Mouse (Mus musculus) central nervous system, embryonic 14 days (tissue): ENCODE measurements around the gene Olfr813. TPM values are rescaled to one million over a fixed set of nuclear protein-coding genes. Genes with fewer than 3 reads are reported as not detected.

Source experiments
- polyA plus RNA-seq: library from polyadenylated mRNA; depleted of rRNA; stranded (reverse); fragments of >200 nt; gene quantifications from 2 replicates; pipeline ENCODE4 v1.2.3, GENCODE M21; 2012; rRNA removed

The Olfr813 gene
- polyA plus RNA-seq = not detected in 2 replicates

DNA sequence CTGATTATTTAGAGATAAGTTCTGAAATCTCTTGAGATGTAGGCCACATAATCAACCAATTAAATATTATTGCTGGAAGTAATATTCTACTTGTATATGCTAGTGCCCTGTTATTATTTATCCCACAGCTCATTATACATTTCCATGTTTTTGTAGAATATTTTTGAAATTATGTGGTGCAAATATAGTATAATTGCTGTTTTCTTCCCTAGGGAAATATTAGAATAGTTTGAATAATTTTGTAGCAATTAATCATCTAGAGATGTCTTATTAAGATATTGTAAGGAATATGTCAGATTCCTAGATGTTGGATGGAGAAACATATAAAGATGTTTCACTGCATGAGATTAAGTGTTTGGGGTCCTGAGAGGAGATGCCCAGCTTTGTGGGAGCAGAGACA is at the start of gene Olfr813:
Gene Olfr813, plus strand, starts transcription at position 301 of the 400 bp plus-strand sequence.

DNA sequence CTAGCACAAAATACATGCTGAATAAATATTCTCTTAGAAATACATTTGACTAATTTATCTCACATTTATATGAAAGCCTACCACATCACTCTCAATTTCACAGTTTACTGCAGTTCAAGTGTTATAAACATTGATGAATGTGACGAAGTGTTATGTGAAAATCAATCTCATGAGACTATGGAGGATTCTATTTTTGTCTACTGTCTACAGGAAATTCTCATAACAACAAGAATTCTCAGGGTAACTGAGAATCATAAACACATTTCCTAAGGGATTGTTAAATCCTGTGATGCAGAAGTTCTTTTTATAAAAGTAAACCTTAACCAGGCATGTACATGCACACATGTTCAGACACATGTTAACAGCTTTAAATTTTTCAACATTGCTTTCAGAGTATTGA is 9.2 kb upstream of the Olfr813 start, which contains the start of gene Olfr812:
Gene Olfr812, minus strand, starts transcription at position 101 of the 400 bp plus-strand sequence.

DNA sequence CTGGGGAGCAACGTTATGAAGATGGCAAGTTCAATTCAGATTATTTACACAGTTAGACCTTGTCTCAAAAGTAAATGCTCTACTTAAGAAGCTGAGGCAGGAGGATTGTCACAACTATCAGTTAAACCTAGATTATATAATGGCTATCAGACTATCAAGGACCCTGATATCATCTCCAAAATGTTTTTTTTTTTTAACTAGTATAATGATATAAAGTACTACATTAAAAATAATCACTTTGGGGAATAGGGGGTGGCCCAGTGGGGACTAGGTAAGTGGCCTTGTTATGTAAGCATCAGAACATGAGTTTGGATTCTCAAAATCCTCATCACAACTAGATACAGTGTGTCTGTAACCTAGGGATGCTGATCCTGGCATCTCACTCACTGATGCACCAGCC is 24.6 kb downstream of the Olfr813 start, which contains the start of gene Olfr814:
Gene Olfr814, minus strand, starts transcription at position 101 of the 400 bp plus-strand sequence.

DNA sequence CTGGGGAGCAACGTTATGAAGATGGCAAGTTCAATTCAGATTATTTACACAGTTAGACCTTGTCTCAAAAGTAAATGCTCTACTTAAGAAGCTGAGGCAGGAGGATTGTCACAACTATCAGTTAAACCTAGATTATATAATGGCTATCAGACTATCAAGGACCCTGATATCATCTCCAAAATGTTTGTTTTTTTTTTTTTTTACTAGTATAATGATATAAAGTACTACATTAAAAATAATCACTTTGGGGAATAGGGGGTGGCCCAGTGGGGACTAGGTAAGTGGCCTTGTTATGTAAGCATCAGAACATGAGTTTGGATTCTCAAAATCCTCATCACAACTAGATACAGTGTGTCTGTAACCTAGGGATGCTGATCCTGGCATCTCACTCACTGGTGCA is 50.6 kb downstream of the Olfr813 start, which contains the start of gene Olfr815:
Gene Olfr815, minus strand, starts transcription at position 101 of the 400 bp plus-strand sequence.

Other genes starting within 250 kb of the Olfr813 start
- not detected in 2 replicates for gene Olfr796, start 242.8 kb upstream of the Olfr813 start, polyA plus RNA-seq
- gene Olfr798, start 227.4 kb upstream of the Olfr813 start, polyA plus RNA-seq = not detected in 2 replicates
- not detected in 2 replicates for gene Olfr799, start 217.9 kb upstream of the Olfr813 start, polyA plus RNA-seq
- not detected in 2 replicates for gene Olfr800, start 197.7 kb upstream of the Olfr813 start, polyA plus RNA-seq
- gene Olfr801, start 181.5 kb upstream of the Olfr813 start, polyA plus RNA-seq = not detected in 2 replicates
- gene Olfr802, start 167.2 kb upstream of the Olfr813 start, polyA plus RNA-seq = not detected in 2 replicates
- gene Olfr803, start 161.1 kb upstream of the Olfr813 start, polyA plus RNA-seq = not detected in 2 replicates
- gene Olfr804, start 152.2 kb upstream of the Olfr813 start, polyA plus RNA-seq = not detected in 2 replicates
- not detected in 2 replicates for gene Olfr805, start 126.0 kb upstream of the Olfr813 start, polyA plus RNA-seq
- gene Olfr806, start 113.4 kb upstream of the Olfr813 start, polyA plus RNA-seq = not detected in 2 replicates
- gene Olfr807, start 97.6 kb upstream of the Olfr813 start, polyA plus RNA-seq = not detected in 2 replicates
- gene Olfr808, start 89.9 kb upstream of the Olfr813 start, polyA plus RNA-seq = not detected in 2 replicates
- gene Olfr809, start 80.7 kb upstream of the Olfr813 start, polyA plus RNA-seq = not detected in 2 replicates
- gene Olfr810, start 60.5 kb upstream of the Olfr813 start, polyA plus RNA-seq = not detected in 2 replicates
- not detected in 2 replicates for gene Olfr811, start 51.0 kb upstream of the Olfr813 start, polyA plus RNA-seq
- not detected in 2 replicates for gene Olfr812, start 9.3 kb upstream of the Olfr813 start, polyA plus RNA-seq
- gene Olfr814, start 24.5 kb downstream of the Olfr813 start, polyA plus RNA-seq = not detected in 2 replicates
- gene Olfr815, start 50.5 kb downstream of the Olfr813 start, polyA plus RNA-seq = not detected in 2 replicates
- gene Olfr816, start 60.2 kb downstream of the Olfr813 start, polyA plus RNA-seq = not detected in 2 replicates
- not detected in 2 replicates for gene Olfr818, start 93.7 kb downstream of the Olfr813 start, polyA plus RNA-seq
- not detected in 2 replicates for gene Olfr819, start 111.9 kb downstream of the Olfr813 start, polyA plus RNA-seq
- not detected in 2 replicates for gene Olfr247, start 120.8 kb downstream of the Olfr813 start, polyA plus RNA-seq
- gene Gm10310, start 129.7 kb downstream of the Olfr813 start, polyA plus RNA-seq = not detected in 2 replicates
- gene Olfr820, start 157.3 kb downstream of the Olfr813 start, polyA plus RNA-seq = not detected in 2 replicates
- not detected in 2 replicates for gene Olfr821, start 175.0 kb downstream of the Olfr813 start, polyA plus RNA-seq
- not detected in 2 replicates for gene Olfr822, start 215.8 kb downstream of the Olfr813 start, polyA plus RNA-seq